Mouse (Mus musculus): Measurements from ENCODE around the gene Basp1. TPM values are rescaled to one million over a fixed set of nuclear protein-coding genes. Genes with fewer than 3 reads are reported as not detected.

Basp1 gene
- total RNA-seq, 2 experiments from 2014 or later = 1.4 to 3.1 TPM

DNA sequence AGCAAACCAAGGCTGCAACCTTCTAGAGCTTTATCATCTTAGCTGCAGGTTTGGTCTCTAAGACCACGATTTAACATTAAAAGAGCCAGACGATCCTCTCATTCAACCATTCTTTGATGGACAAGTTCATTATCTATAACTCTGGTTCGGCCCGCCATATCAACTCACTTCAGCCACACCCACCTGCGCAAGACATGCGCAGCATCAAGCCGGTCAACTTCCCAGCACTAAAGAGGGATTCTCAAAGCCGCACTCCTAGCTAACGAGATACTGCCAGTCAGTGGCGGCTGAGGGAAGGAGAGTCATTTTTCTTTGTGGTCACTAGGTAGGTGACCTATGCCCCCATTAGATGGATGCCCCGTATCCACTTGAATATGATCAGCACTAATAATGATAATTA, 78.3 kb downstream of the Basp1 start:
- no peak for TF ChIP-seq CTCF (IDR thresholded peaks at IDR 0.05)
- H3K27ac ChIP-seq = no peak overlapping the region
- intact Hi-C loops (cut with DNase I) = no loop called here
- no peak for DNase-seq
- no peak overlapping the region for H3K4me3 ChIP-seq

DNA sequence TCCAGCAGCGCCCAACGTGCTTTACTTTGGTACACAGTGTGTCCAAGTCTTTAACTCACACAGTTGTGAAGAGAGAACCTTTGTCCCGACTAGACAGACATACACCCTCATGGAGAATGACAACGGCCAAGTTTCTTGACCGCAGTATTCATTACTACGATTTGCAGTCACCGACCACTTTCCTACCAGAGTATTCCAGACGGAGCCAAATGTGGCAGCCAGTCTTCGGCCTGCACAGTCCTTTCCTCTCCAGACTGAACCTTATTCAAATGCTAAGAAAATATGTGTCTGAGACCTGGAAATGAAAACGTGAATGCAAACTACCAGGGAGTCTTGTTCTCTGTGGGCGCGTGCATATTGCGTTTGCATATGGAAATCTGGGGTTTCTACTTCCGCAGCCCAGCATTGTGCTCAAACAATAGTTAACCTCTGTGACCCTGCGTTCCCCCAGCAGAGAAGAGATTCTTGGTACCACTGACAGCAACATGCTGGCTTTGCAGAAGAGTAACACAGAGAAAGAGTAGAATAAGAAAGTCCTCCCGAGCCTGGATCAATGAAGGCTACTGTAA, 81.6 kb downstream of the Basp1 start:
- no peak overlapping the region for H3K4me3 ChIP-seq
- DNase-seq = no peak
- no peak overlapping the region for H3K27ac ChIP-seq
- TF ChIP-seq CTCF (IDR thresholded peaks at IDR 0.05) = no peak
- intact Hi-C loops (cut with DNase I) = no loop called here

GRCm38 (mm10) chr15:25330946-25331345, 82.6 kb downstream of the Basp1 start:
- intact Hi-C loops (cut with DNase I) = no loop called here
- DNase-seq = no peak
- no peak for TF ChIP-seq CTCF (IDR thresholded peaks at IDR 0.05)
- no peak overlapping the region for H3K27ac ChIP-seq
- H3K4me3 ChIP-seq = no peak overlapping the region

GRCm38 (mm10) chr15:25322601-25323000, 91.0 kb downstream of the Basp1 start:
- intact Hi-C loops (cut with DNase I) = no loop called here
- TF ChIP-seq CTCF (IDR thresholded peaks at IDR 0.05) = no peak
- Histone ChIP-seq H3K27ac (no peak overlapping the region), H3K4me3 (no peak overlapping the region)
- no peak for DNase-seq

GRCm38 (mm10) chr15:25322111-25322510, 91.5 kb downstream of the Basp1 start:
- intact Hi-C loops (cut with DNase I) = no loop called here
- no peak overlapping the region for H3K27ac ChIP-seq

DNA sequence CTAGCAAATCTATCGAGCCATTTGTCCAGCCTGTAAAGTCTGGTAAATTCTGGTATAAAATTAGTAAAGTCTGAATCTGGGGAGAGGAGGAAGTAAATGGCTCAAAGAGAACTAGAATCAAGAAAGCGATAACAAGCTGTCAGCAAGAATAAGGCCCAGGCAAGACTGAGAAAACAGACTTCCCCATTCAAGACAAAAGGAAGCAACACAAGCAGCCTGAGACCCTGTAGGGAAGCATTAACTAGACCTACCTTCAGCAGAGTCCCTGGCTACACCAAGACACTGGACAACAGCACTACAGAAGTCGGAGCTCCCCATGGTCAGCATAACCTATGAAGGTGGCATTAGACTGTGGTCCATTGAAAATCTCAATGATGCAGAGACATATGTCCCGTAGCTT, 91.9 kb downstream of the Basp1 start:
- Histone ChIP-seq H3K4me3 (no peak overlapping the region), H3K27ac (no peak overlapping the region)
- no peak for TF ChIP-seq CTCF (IDR thresholded peaks at IDR 0.05)
- DNase-seq = no peak
- intact Hi-C loops (cut with DNase I) = no loop called here

More at GRCm38 (mm10) chr15:25322111-25322510, 91.5 kb downstream of the Basp1 start:
- no peak overlapping the region for H3K4me3 ChIP-seq
- TF ChIP-seq CTCF (IDR thresholded peaks at IDR 0.05) = no peak
- DNase-seq = no peak

- H3K4me3 ChIP-seq = no peak overlapping the region
- no peak for TF ChIP-seq CTCF (IDR thresholded peaks at IDR 0.05)
- DNase-seq = no peak
- intact Hi-C loops (cut with DNase I) = no loop called here
- H3K27ac ChIP-seq = no peak overlapping the region
These were observed 99.1 kb downstream of the Basp1 start for GRCm38 (mm10) chr15:25314471-25314870.

Other genes with a start within 250 kb of the Basp1 start
- 10 to 100 TPM; 56.1 to 62.0 TPM for gene Myo10, start 208.8 kb upstream of the Basp1 start, total RNA-seq (2021)